Mouse (Mus musculus) macrophage (primary cell): ENCODE measurements around the gene Pax2. TPM values are rescaled to one million over a fixed set of nuclear protein-coding genes. Genes with fewer than 3 reads are reported as not detected.

Experiments used
- H3K27ac ChIP-seq: fragments of 350-480 bp; formaldehyde crosslinking; 2 replicates; pipeline ENCODE4 v1.9.0; 2021
- H3K36me3 ChIP-seq: fragments of 350-480 bp; formaldehyde crosslinking; 2 replicates; pipeline ENCODE4 v1.9.0; 2021; ENCODE audit errors: inconsistent target
- H3K4me3 ChIP-seq: fragments of 350-480 bp; formaldehyde crosslinking; 2 replicates; pipeline ENCODE4 v1.9.0; 2021; ENCODE audit errors: inconsistent target
- H3K79me2 ChIP-seq: fragments of 350-480 bp; formaldehyde crosslinking; 2 replicates; pipeline ENCODE4 v1.9.0; 2021; ENCODE audit errors: inconsistent target
- WGBS: methylation state at CpG from one replicate; pipeline ENCODE4 v1.1.7; 2026; ENCODE audit warnings: inconsistent platforms; ENCODE audit not compliant: missing documents; 5-methylcytosine and 5-hydroxymethylcytosine counted together
- polyA plus RNA-seq: library from polyadenylated mRNA; stranded (reverse); fragments of 250-400 nt; gene quantifications from 3 replicates; pipeline ENCODE4 v1.2.4, GENCODE M21; 2018; ENCODE audit warnings: inconsistent platforms

The Pax2 gene
- polyA plus RNA-seq, 1 experiment from 2014 or later: not detected

DNA sequence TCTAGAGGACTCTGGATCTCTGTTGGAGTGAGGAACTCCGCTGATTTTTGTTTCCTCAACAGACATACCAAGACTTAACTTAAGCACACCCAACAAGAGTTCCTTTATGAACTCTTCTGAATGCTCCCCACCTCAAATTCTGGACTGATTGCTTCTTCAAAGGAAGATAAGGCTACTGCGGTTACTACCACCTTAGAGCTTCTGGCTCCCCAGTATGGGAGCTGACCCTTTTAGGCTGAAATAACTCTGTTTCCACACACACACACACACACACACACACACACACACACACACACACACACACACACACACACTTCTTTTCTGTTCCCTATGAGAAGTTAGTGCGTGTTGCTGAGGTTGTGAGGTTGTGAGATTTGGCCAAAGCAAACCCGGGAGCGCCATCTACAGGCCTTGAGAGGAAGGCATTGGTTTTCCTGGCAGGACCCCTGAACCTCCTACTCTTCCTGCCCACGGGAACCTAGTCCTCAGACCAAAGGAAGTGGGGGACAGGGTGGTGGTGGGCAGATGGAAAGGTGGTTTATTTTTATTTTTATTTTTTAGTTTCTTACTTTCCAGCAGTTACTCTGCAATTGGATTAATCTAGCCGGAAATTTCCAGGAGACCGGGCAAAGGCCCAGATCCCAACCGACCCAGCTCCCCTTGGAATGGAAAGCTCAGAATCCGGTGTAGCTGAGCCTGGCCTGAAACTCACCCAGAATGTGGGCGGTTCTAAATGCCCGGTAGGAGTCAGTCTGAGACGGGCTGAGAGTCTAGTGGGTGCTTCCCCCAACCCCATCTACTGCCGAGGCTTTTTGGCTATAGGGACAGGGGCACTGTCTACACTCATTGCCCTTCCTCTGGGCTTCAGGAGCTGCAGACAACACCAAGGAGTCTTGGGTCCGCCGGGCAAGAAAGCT is 1.1 kb upstream of the Pax2 start:
- H3K79me2 ChIP-seq: no peaks in the 10 kb centered on the region
- no peak overlapping the region for H3K4me3 ChIP-seq
- 2% methylated on average over 15 of the region's 16 CpGs for WGBS
- H3K27ac ChIP-seq: no peak overlapping the region
- no peaks in the 10 kb centered on the region for H3K36me3 ChIP-seq

DNA sequence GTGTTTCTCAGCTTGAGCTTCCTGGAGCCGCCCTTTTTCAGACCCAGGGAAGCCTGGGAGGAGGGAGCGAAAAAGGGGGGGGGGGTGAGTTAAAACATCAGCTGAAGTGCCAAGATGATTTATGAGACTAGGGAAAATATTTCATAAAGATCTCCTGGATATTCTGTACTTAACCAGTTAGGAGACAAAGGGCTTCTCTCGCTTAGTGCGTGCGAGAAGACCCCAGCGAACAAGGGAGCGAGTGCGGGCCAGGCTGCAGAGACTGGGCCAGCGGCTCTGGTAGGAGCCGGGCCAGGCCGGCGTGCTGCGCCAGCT is 510 bp upstream of the Pax2 start:
- Histone ChIP-seq H3K4me3 (no peak overlapping the region), H3K36me3 (no peaks in the 10 kb centered on the region), H3K79me2 (no peaks in the 10 kb centered on the region), H3K27ac (no peak overlapping the region)
- WGBS: 3% methylated on average over 13 of the region's 13 CpGs

DNA sequence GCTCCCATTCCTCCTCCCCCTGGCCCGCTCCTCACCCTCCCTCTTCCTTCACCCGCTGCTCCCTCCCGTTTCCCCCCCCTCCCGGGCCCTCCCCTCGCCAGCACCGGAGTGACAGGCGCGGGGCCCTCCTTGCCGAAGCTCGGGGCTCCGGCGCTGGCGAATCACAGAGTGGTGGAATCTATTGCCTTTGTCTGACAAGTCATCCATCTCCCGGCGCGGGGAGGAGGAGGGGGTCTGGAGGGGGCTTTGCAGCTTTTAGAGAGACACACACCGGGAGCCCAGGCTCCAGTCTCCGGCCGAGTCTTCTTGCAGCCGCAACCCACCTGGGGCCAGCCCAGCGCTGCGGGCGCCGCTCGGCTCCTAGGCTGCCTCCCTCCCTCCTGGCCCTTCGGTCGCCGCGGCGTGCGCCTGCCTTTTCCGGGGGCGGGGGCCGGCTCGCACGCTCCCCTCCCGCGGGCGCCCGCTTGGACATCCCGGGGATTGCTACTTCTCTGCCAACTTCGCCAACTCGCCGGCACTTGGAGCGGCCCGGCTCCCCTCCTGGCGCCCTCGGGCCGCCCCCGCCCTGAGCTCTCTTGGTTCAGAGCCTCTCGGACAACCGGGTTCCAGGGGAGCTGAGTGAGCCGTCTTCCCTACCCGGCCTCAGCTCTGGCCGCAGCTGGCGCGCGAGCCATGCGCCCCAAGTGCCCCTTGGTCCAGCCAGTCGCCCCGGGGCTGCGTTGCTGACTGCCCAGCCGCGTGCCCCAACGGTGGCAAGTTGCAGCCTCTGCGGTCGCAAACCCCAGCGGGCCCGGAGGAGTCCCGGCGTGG is 781 bp downstream of the Pax2 start:
- 2% methylated on average over 52 of the region's 71 CpGs for WGBS
- no peaks in the 10 kb centered on the region for H3K36me3 ChIP-seq
- H3K79me2 ChIP-seq: no peaks in the 10 kb centered on the region
- no peak overlapping the region for H3K4me3 ChIP-seq
- no peak overlapping the region for H3K27ac ChIP-seq

DNA sequence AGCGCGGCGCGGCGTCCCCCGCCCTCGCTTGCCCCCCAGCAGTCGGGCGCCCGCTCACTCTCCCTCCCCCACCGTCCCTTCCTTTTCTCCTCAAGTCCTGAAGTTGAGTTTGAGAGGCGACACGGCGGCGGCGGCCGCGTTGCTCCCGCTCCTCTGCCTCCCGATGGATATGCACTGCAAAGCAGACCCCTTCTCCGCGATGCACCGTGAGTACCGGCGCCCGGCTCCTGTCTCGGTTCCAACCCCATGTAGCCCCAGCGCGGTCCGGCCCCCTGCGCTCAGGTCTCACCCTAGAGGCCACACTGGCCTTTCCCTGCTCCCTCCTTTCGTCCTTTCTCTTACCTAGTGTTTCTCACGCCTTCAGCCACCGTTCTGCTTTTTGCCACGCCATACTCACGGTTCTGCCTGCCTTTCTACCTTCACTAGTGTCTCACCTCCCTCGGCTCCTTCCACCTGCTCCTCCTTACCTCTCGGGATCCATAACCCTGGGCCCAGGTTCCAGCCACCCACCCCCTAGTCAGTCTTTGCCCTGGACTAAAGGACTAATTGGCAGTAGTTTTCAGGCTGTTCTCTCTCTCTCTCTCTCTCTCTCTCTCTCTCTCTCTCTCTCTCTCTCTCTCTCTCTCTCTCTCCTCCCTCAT is 1.5 kb downstream of the Pax2 start:
- Histone ChIP-seq H3K36me3 (no peaks in the 10 kb centered on the region), H3K79me2 (no peaks in the 10 kb centered on the region), H3K4me3 (no peak overlapping the region), H3K27ac (no peak overlapping the region)
- 4% methylated on average over 38 of the region's 38 CpGs for WGBS

DNA sequence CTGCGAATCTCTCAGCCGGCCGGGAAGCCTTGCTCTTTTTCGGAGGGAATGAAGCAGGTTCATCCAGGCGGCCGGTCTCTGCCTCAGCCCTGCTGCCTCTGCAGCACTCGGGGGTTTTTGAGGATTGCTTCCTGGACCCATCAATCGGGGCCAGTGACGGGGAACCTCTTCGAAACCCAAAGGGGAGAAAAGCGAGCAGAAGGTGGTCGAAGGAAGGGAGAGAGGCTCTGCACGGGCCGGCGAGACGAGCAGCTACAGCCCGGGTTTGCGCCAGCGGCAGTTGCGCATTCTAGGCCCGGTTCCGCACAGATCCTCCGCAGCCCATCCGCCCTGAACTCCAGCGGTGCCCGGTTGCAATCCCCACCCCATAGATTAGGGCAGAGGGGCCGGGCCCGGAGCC is 3.0 kb downstream of the Pax2 start:
- Histone ChIP-seq H3K36me3 (no peaks in the 10 kb centered on the region), H3K4me3 (no peak overlapping the region), H3K79me2 (no peaks in the 10 kb centered on the region), H3K27ac (no peak overlapping the region)
- 5% methylated on average over 28 of the region's 28 CpGs for WGBS

DNA sequence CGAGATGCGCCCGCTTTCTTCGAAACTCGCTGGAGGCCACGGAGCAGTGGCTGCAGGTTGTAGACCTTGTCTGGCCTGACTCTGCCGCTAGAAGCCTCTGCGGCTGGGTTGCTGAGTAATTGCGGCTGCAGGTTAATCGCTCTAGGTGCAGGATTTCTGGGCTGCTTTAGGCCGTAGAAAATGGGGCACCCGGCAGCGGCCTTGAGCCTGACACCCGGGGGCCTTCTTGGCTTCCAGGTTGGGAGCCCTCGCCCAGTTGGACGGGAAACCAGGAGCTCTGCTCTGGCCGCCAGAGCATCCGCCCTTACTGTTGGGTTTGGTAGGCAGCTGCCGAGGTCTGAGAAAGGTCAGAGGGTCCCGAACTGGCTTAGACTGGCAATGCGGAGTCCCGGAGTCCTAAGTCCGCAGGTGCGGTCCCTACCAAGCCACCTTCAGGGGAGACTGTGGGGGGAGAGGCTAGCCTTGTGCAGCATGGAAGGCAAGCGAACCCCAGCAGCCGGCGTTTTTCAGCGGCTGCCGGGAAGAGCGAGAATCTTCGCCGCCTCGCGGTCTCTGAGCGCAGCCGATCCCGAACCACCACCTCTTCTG is 3.8 kb downstream of the Pax2 start:
- H3K27ac ChIP-seq: no peak overlapping the region
- no peak overlapping the region for H3K4me3 ChIP-seq
- H3K79me2 ChIP-seq: no peaks in the 10 kb centered on the region
- no peaks in the 10 kb centered on the region for H3K36me3 ChIP-seq
- 3% methylated on average over 37 of the region's 37 CpGs for WGBS

DNA sequence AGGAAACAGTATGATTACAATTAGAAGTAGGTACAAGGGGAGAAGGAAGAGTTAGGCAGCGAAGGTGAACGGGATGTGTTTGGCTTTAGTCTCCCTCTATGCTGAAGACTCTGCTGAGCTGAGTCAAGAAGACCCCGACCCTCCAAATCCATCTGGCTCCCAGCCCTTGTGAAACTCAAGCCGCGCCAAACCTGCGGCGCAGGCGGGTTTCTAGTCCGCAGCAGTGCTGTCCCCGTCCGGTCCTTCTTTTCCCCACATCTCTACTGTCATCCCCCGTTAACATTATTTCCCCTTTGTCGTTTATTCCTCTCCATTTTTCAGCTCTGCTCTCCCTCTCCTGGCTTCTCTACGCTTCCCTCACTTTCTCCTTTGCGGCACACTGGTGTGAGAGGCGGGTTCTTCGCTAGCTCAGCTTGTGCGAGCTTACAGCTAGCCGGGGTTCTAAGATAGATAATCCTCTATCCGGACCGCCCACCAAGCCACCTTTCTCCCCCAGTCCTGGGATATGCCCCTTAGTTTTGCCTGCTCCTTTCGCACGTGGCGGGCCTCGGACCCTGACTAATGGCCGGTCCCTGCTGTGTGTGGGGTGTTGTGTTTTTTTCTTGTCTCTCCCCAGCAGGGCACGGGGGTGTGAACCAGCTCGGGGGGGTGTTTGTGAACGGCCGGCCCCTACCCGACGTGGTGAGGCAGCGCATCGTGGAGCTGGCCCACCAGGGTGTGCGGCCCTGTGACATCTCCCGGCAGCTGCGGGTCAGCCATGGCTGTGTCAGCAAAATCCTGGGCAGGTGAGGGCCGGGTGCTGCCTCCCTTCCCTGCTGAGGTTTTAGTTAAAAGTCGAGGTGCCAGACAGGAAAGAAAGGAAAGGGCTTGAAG is 4.7 kb downstream of the Pax2 start:
- no peak overlapping the region for H3K27ac ChIP-seq
- 7% methylated on average over 39 of the region's 39 CpGs for WGBS
- H3K4me3 ChIP-seq: no peak overlapping the region
- no peaks in the 10 kb centered on the region for H3K79me2 ChIP-seq
- H3K36me3 ChIP-seq: no peaks in the 10 kb centered on the region

DNA sequence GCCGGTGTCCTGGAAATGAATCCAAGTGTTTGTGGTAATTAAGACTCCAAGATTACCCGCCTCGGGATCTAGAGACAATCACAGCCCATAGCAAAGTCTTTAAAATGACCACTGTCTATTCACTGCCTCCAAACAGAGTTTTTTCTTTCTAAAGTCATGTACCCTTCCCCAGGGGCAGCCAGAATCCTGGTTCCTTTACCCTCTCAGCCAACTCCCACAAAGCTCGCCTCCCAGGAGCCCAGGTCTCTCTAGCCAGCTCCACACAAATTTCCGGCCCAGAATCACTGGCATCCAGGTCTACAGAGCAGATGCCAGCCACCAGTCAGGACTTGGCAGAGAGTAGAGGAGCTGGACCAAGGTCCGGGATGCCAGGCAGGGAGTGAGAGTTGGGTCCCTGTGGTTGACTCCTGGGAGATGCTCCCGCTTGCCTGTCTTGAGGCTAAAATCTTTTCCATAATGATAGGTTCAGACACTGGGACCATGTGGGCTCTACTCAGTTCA is 6.3 kb downstream of the Pax2 start:
- 42% methylated on average over 7 of the region's 7 CpGs for WGBS
- Histone ChIP-seq H3K4me3 (no peak overlapping the region), H3K36me3 (no peaks in the 10 kb centered on the region), H3K79me2 (no peaks in the 10 kb centered on the region), H3K27ac (no peak overlapping the region)

DNA sequence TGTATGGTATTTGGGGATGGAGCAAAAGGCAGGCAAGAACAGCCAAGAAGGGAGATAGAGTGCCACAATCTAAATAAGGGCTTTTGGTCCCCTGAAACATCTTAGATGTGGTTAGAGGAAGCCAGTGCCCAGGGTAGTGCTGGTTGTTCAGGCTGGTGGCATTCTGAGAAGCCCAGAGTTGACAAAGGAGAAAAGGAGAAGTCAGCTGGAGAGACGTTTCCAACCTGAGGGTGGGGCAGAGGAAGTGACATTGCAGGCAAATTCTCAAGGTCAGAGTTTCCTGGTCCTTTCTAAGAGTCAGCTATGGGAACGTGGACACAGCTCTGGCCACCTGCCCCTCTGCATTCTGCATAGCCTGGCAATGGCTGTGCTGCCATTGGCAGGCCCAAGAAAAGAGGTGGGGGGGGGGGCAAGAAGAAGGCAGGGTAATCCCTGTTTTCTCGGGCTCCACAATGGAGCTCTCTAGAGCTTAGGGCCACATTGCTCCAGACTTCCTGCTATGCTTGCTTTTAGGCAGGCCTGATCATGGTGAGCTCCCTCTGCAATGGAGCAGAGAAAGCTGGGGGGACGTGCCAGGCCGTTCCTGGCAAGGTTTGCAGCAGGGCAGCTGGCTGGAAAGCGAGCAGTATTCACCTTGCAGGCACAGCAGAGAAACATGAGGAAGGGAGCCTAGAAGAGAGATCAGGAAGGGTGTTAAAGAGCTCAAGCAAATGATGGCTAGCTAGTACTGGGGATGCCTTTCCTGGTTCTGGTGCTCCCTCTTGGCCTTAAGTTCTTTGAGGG is 14.6 kb downstream of the Pax2 start:
- Histone ChIP-seq H3K79me2 (no peaks in the 10 kb centered on the region), H3K36me3 (no peaks in the 10 kb centered on the region), H3K27ac (no peak overlapping the region), H3K4me3 (no peak overlapping the region)
- WGBS: 56% methylated on average over 6 of the region's 6 CpGs

DNA sequence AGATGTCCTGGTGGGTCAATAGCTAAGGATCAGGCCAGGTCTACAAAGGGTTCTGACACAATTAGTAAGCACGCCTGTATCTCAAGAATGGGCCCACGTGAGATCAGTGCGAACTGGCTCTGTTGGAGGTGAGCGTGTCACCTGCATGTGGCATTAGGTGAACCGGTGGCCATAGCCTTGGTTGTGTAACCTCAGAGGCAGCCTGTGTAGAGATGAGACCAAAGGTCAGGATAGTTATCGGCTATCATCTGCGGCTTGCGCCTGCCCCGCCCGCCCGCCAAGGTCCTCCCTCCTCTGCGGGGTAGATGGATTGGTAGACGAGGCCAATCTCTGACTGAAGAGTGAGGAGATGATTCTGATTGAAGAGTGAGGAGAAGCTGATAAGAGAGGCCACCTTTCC is 15.7 kb downstream of the Pax2 start:
- WGBS: 88% methylated on average over 13 of the region's 13 CpGs
- no peak overlapping the region for H3K4me3 ChIP-seq
- no peaks in the 10 kb centered on the region for H3K79me2 ChIP-seq
- no peaks in the 10 kb centered on the region for H3K36me3 ChIP-seq
- H3K27ac ChIP-seq: no peak overlapping the region

DNA sequence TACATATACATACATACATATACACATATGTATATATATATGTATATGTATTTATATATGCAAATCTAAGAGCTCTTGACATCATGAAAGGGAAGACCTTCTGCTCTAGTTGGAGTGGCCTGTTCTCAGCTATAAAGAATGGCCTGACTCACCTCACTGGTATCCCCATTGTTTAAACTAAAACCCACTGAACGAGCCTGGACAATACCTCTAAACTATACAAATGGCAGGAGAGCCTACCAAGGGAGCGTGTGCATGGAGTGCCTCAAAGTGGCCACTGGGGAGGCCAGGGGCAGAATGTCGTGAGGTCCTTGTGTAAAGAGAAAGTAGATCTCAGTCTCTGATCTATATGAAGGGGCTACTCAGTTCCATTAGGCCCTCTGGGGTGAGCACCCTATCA is 26.1 kb downstream of the Pax2 start:
- Histone ChIP-seq H3K4me3 (no peak overlapping the region), H3K27ac (no peak overlapping the region), H3K79me2 (no peaks in the 10 kb centered on the region), H3K36me3 (no peaks in the 10 kb centered on the region)
- WGBS: 44% methylated on average over 3 of the region's 3 CpGs

DNA sequence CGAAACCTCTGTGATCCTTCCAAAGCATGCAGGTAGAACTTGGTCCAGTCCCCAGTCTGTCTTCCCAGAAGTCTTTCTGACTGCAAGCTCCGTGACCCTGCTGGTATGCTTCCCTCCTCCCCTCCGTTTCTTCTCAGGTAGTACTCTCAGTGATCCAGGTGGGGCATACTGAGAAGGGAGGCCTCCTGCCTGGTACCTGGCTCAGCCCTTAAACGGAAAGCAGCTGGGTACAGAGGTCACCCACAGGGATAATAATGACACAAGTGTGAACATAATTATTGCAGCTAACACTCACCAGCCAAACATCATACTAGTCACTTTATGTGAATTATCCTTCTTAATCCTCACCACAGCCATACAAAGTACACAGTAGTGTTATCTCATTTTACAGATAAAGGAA is 28.5 kb downstream of the Pax2 start:
- Histone ChIP-seq H3K4me3 (no peak overlapping the region), H3K36me3 (no peaks in the 10 kb centered on the region), H3K27ac (no peak overlapping the region), H3K79me2 (no peaks in the 10 kb centered on the region)
- 45% methylated on average over 4 of the region's 4 CpGs for WGBS

DNA sequence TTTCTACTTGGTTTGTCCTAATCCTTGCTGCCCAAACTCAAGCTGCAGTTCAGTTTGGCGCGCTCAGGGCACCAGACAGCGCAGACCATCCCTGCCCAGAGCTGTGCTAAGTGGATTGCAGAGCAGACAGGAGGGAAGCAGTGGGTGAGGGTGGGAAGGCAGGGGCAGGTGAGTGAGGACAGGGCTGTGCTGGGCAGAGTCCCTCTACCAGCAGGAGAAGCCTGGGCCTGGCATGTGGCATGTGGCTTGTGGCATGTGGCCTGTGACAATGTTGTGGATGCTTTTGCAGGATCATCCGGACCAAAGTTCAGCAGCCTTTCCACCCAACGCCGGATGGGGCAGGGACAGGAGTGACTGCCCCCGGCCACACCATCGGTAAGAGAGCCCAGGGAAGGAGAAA is 32.6 kb downstream of the Pax2 start:
- no peaks in the 10 kb centered on the region for H3K36me3 ChIP-seq
- WGBS: 91% methylated on average over 8 of the region's 8 CpGs

More for the DNA sequence above, 32.6 kb downstream of the Pax2 start:
- no peaks in the 10 kb centered on the region for H3K79me2 ChIP-seq
- no peak overlapping the region for H3K4me3 ChIP-seq
- no peak overlapping the region for H3K27ac ChIP-seq
